Mouse (Mus musculus): ENCODE data around the gene Lsm2. TPM values are rescaled to one million over a fixed set of nuclear protein-coding genes. Genes with fewer than 3 reads are reported as not detected.

The Lsm2 gene
- polyA plus RNA-seq, 1 experiment from 2014 or later = 231 TPM

GRCm38 (mm10) chr17:35019894-35020293 lies 38.2 kb downstream of the Lsm2 start:
- no peak for ATAC-seq (replicated peaks; ENCODE audit: low FRiP score)
- H3K4me3 ChIP-seq (replicated peaks) = no peak overlapping the region
- H3K9me3 ChIP-seq (replicated peaks) = no peaks in the 10 kb centered on the region
- peaks cover 32% of the 10 kb centered on the region for H3K4me1 ChIP-seq
- H3K9ac ChIP-seq = no peak overlapping the region
- H3K4me2 ChIP-seq = no peak overlapping the region
- H3K27ac ChIP-seq = no peak overlapping the region
- 71% methylated on average over 11 of the region's 11 CpGs for WGBS
- peaks cover 23% of the 10 kb centered on the region for H3K36me3 ChIP-seq
- H3K27me3 ChIP-seq = no peaks in the 10 kb centered on the region

GRCm38 (mm10) chr17:35020551-35020950 lies 38.9 kb downstream of the Lsm2 start:
- Histone ChIP-seq H3K27ac (no peak overlapping the region), H3K4me1 (peaks cover 37% of the 10 kb centered on the region), H3K4me2 (no peak overlapping the region), H3K9ac (no peak overlapping the region), H3K9me3 (replicated peaks) (no peaks in the 10 kb centered on the region), H3K4me3 (replicated peaks) (no peak overlapping the region), H3K27me3 (no peaks in the 10 kb centered on the region), H3K36me3 (peaks cover 17% of the 10 kb centered on the region)
- 88% methylated on average over 8 of the region's 8 CpGs for WGBS
- ATAC-seq (replicated peaks; ENCODE audit: low FRiP score) = no peak

DNA sequence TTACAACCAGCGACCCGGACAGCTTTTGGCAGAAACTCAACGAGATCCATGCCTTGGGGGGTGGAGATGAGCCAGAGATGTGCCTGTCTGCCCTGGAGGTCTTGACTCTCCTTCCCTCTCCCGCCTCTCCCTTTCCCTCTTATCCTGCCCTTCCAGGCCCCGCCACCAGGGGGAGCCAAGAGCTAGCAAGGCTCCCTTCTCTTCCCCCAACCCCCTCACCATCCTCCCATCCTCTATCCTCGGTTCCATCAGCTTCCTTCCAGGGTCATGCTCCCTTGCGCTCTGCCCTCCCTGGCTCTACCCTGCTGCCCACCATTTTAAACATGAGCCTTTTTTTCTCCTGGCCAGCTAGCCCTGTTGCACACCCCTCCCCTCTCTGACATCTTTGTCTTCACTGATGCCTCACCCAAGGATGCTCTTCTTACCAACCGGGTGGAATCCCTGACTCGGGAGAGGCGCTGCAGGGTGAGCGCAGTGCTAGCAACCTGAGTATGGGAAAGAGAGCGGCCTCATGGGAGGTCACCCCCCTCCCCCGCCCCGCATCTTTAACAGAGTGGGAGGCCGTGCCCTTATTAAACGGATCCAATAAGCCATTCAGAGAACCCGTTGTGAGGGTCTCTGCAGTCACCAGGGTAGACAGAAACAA lies 39.6 kb downstream of the Lsm2 start:
- 10% methylated on average over 17 of the region's 17 CpGs for WGBS
- H3K4me3 ChIP-seq (replicated peaks) = peak overlapping the region; percentile 10; the same call in 1 of the 2 replicates
- H3K27ac ChIP-seq = peak overlapping the region; percentile 76
- H3K4me2 ChIP-seq = peak overlapping the region; percentile 46
- H3K27me3 ChIP-seq = no peaks in the 10 kb centered on the region
- no peaks in the 10 kb centered on the region for H3K9me3 ChIP-seq (replicated peaks)
- H3K36me3 ChIP-seq = peaks cover 10% of the 10 kb centered on the region
- peaks cover 41% of the 10 kb centered on the region for H3K4me1 ChIP-seq
- peak overlapping the region; percentile 26; the same call in 1 of the 2 replicates for H3K9ac ChIP-seq
- peak; percentile 65 for ATAC-seq (replicated peaks; ENCODE audit: low FRiP score)

GRCm38 (mm10) chr17:35021842-35022477 lies 40.3 kb downstream of the Lsm2 start:
- H3K4me2 ChIP-seq = peak overlapping the region; percentile 46; the same call in 1 of the 2 replicates
- ATAC-seq (replicated peaks; ENCODE audit: low FRiP score) = 0 out of 2 replicates have a peak, but pooled peaks have one; percentile 16

GRCm38 (mm10) chr17:35022541-35023060 lies 40.9 kb downstream of the Lsm2 start:
- no peak for ATAC-seq (replicated peaks; ENCODE audit: low FRiP score)
- Histone ChIP-seq H3K36me3 (no peaks in the 10 kb centered on the region; the same call in 1 of the 2 replicates), H3K27me3 (no peaks in the 10 kb centered on the region), H3K9me3 (replicated peaks) (no peaks in the 10 kb centered on the region), H3K4me1 (peaks cover 43% of the 10 kb centered on the region), H3K4me2 (no peak overlapping the region), H3K9ac (no peak overlapping the region), H3K4me3 (replicated peaks) (no peak overlapping the region), H3K27ac (peak overlapping the region; percentile 76; the same call in 1 of the 2 replicates)
- 92% methylated on average over 8 of the region's 8 CpGs for WGBS

More at GRCm38 (mm10) chr17:35021842-35022477, 40.3 kb downstream of the Lsm2 start:
- Histone ChIP-seq H3K27ac (peak overlapping the region; percentile 76), H3K9me3 (replicated peaks) (no peaks in the 10 kb centered on the region), H3K27me3 (no peaks in the 10 kb centered on the region), H3K4me3 (replicated peaks) (no peak overlapping the region), H3K4me1 (peaks cover 37% of the 10 kb centered on the region), H3K36me3 (peaks cover 3% of the 10 kb centered on the region), H3K9ac (no peak overlapping the region)
- WGBS = 56% methylated on average over 6 of the region's 6 CpGs

GRCm38 (mm10) chr17:35023221-35023620 lies 41.6 kb downstream of the Lsm2 start:
- Histone ChIP-seq H3K4me3 (replicated peaks) (no peak overlapping the region), H3K9me3 (replicated peaks) (no peaks in the 10 kb centered on the region), H3K27me3 (no peaks in the 10 kb centered on the region), H3K36me3 (no peaks in the 10 kb centered on the region), H3K4me1 (peaks cover 46% of the 10 kb centered on the region), H3K9ac (no peak overlapping the region), H3K4me2 (no peak overlapping the region), H3K27ac (no peak overlapping the region)
- ATAC-seq (replicated peaks; ENCODE audit: low FRiP score) = no peak
- WGBS = 79% methylated on average over 5 of the region's 5 CpGs

GRCm38 (mm10) chr17:35023756-35024155 lies 42.1 kb downstream of the Lsm2 start:
- H3K4me1 ChIP-seq = peaks cover 49% of the 10 kb centered on the region
- no peaks in the 10 kb centered on the region for H3K9me3 ChIP-seq (replicated peaks)
- no peak overlapping the region for H3K27ac ChIP-seq
- ATAC-seq (replicated peaks; ENCODE audit: low FRiP score) = no peak
- H3K27me3 ChIP-seq = no peaks in the 10 kb centered on the region
- no peak overlapping the region for H3K4me3 ChIP-seq (replicated peaks)
- no peak overlapping the region for H3K4me2 ChIP-seq
- WGBS = 77% methylated on average over 4 of the region's 4 CpGs
- no peak overlapping the region for H3K9ac ChIP-seq
- H3K36me3 ChIP-seq = no peaks in the 10 kb centered on the region

- Histone ChIP-seq H3K9me3 (replicated peaks) (no peaks in the 10 kb centered on the region), H3K4me1 (peaks cover 50% of the 10 kb centered on the region), H3K27ac (no peak overlapping the region), H3K4me3 (replicated peaks) (no peak overlapping the region), H3K36me3 (no peaks in the 10 kb centered on the region), H3K27me3 (no peaks in the 10 kb centered on the region), H3K4me2 (no peak overlapping the region), H3K9ac (no peak overlapping the region)
- 66% methylated on average over 13 of the region's 13 CpGs for WGBS
- ATAC-seq (replicated peaks; ENCODE audit: low FRiP score) = no peak
Observed at GRCm38 (mm10) chr17:35024261-35024660, 42.6 kb downstream of the Lsm2 start.

- no peak for ATAC-seq (replicated peaks; ENCODE audit: low FRiP score)
- H3K9me3 ChIP-seq (replicated peaks) = no peaks in the 10 kb centered on the region
- no peaks in the 10 kb centered on the region for H3K36me3 ChIP-seq
- no peak overlapping the region for H3K4me2 ChIP-seq
- 68% methylated on average over 6 of the region's 10 CpGs for WGBS
- H3K9ac ChIP-seq = no peak overlapping the region
- no peaks in the 10 kb centered on the region for H3K27me3 ChIP-seq
- no peak overlapping the region for H3K27ac ChIP-seq
- H3K4me3 ChIP-seq (replicated peaks) = no peak overlapping the region
- peaks cover 55% of the 10 kb centered on the region for H3K4me1 ChIP-seq
Observed at GRCm38 (mm10) chr17:35024691-35025488, 43.2 kb downstream of the Lsm2 start.

- H3K27ac ChIP-seq = no peak overlapping the region
- ATAC-seq (replicated peaks; ENCODE audit: low FRiP score) = no peak
- no peaks in the 10 kb centered on the region for H3K9me3 ChIP-seq (replicated peaks)
- H3K4me2 ChIP-seq = no peak overlapping the region
- WGBS = 44% methylated on average over 5 of the region's 5 CpGs
- H3K27me3 ChIP-seq = no peaks in the 10 kb centered on the region
- H3K4me1 ChIP-seq = peaks cover 56% of the 10 kb centered on the region
- H3K9ac ChIP-seq = no peak overlapping the region
- H3K36me3 ChIP-seq = no peaks in the 10 kb centered on the region
- H3K4me3 ChIP-seq (replicated peaks) = no peak overlapping the region
Observed at GRCm38 (mm10) chr17:35026206-35026605, 44.5 kb downstream of the Lsm2 start.

DNA sequence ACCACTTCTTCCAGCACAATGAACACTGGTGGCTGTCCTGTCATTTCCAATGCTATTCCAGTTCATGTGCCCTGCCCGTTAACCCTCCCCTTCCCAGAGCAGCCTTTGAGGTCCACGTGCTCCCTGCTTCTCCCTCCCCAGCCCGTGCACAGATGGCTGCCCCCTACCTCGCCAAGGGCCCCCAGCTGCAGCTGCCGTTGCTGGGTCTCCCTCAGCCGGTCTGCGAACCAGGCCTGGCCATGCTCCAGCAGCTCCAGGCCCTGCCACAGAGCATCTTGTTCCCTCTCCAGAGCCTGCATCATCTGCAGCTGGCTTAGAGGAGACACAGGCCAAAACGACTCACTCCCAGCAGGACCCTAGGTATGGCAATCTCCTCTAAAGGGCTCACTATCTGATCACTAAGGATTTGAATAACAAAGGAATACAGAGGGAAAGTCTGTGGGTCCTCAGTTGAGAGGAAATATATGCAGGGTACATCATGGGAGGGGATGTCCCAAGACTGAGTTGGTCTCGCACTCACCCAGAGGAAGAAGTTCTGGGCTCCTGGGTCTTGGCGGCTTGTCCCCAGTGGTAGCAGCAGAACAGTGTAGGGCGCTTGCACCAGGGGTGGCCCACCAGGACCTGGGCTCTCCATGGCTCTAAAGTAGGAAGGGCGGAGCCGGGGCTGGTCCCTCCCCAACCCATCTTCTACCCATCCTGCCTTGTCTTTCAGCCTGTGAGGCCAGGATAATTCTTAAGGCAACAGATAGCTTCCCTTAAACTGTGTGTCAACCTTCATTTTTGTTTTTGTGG lies 45.8 kb downstream of the Lsm2 start, which contains the start of gene Sapcd1:
Gene Sapcd1, minus strand, starts transcription at position 740 of the 792 bp plus-strand sequence.
- peak within 1 kb of the TSS; percentile 80 for H3K27ac ChIP-seq

More for the DNA sequence above, 45.8 kb downstream of the Lsm2 start, which contains the start of gene Sapcd1:
- Histone ChIP-seq H3K4me1 (peaks cover 51% of the 10 kb centered on the region), H3K27me3 (no peaks in the 10 kb centered on the region), H3K9me3 (replicated peaks) (no peaks in the 10 kb centered on the region), H3K4me3 (replicated peaks) (peak within 1 kb of the TSS; percentile 12; the same call in 1 of the 2 replicates), H3K9ac (no peak within 1 kb of the TSS), H3K4me2 (peak within 1 kb of the TSS; percentile 28; the same call in 1 of the 2 replicates), H3K36me3 (no peaks in the 10 kb centered on the region)
- peak; percentile 34 for ATAC-seq (replicated peaks; ENCODE audit: low FRiP score)
- 37% methylated on average over 13 of the region's 13 CpGs for WGBS
